Mouse (Mus musculus) neural tube, embryonic 14.5 days (tissue): ENCODE measurements around the gene Cnot11. TPM values are rescaled to one million over a fixed set of nuclear protein-coding genes. Genes with fewer than 3 reads are reported as not detected.
A peak's percentile ranks its signal among the peaks of the same experiment; 100 is the strongest.

Experiments used
- ATAC-seq: fragments of 200-750 bp; cut with Nextera tagmentation; 2 replicates; pipeline ENCODE4 v1.8.0; 2017; ENCODE audit warnings: low read depth, mild to moderate bottlenecking, moderate TSS enrichment, moderate library complexity
- H3K27ac ChIP-seq: fragments of 300-500 bp; sonication (generic); 2 replicates; pipeline ENCODE4 v1.5.1; 2014; ENCODE audit warnings: low read depth, mild to moderate bottlenecking, control low read depth, low read length, moderate library complexity, mixed read lengths
- H3K27me3 ChIP-seq: fragments of 300-500 bp; sonication (generic); 2 replicates; pipeline ENCODE4 v1.6.1; 2014; ENCODE audit warnings: low read length; ENCODE audit not compliant: control insufficient read depth, insufficient read depth
- H3K36me3 ChIP-seq: fragments of 300-500 bp; sonication (generic); 2 replicates; pipeline ENCODE4 v1.6.1; 2014; ENCODE audit warnings: low read length, mixed read lengths; ENCODE audit not compliant: control insufficient read depth, insufficient read depth
- H3K4me1 ChIP-seq: fragments of 300-500 bp; sonication (generic); 2 replicates; pipeline ENCODE4 v1.6.1; 2014; ENCODE audit warnings: low read length; ENCODE audit not compliant: control insufficient read depth, insufficient read depth
- H3K4me2 ChIP-seq: fragments of 300-500 bp; sonication (generic); 2 replicates; pipeline ENCODE4 v1.6.1; 2014; ENCODE audit warnings: mild to moderate bottlenecking, low read depth, low read length, control low read depth
- H3K4me3 ChIP-seq: fragments of 300-500 bp; sonication (generic); 2 replicates; pipeline ENCODE4 v1.5.1; 2014; ENCODE audit warnings: low read depth, low read length, control low read depth, mixed read lengths
- H3K9ac ChIP-seq: fragments of 300-500 bp; sonication (generic); replicated peaks from 2 replicates; pipeline ENCODE4 v1.6.1; 2014; ENCODE audit warnings: low read depth, mild to moderate bottlenecking, control low read depth, low read length, mixed read lengths
- H3K9me3 ChIP-seq: fragments of 300-500 bp; sonication (generic); 2 replicates; pipeline ENCODE4 v1.6.1; 2016; ENCODE audit warnings: low read length; ENCODE audit not compliant: control insufficient read depth
- WGBS: fragments of 180-500 bp; shearing (Covaris S2); extraction: QIAGEN DNeasy Blood & Tissue Kit; methylation state at CpG from one replicate; pipeline ENCODE4 v1.1.7; 2014; 5-methylcytosine and 5-hydroxymethylcytosine counted together
- polyA plus RNA-seq: library from polyadenylated mRNA; unstranded; fragments of >200 nt; fragmentation: Nextera tagmentation; extraction: Ambion mirVana; gene quantifications from 2 replicates; pipeline ENCODE4 v1.2.1, GENCODE M21; 2014

The Cnot11 gene
- polyA plus RNA-seq = 17.1 and 19.9 TPM in 2 replicates

GRCm38 (mm10) chr1:39534831-39535230 is at the start of gene Cnot11:
Gene Cnot11 (plus strand): TSS chr1:39534992.
- no peak for ATAC-seq
- WGBS = 44% methylated on average over 13 of the region's 13 CpGs
- Histone ChIP-seq H3K9me3 (no peaks in the 10 kb centered on the region), H3K9ac (peak within 1 kb of the TSS; percentile 93), H3K4me3 (peak within 1 kb of the TSS; percentile 96), H3K4me2 (peak within 1 kb of the TSS; percentile 63), H3K27ac (peak within 1 kb of the TSS; percentile 91), H3K4me1 (peaks cover 14% of the 10 kb centered on the region), H3K27me3 (no peaks in the 10 kb centered on the region), H3K36me3 (peaks cover 19% of the 10 kb centered on the region)

DNA sequence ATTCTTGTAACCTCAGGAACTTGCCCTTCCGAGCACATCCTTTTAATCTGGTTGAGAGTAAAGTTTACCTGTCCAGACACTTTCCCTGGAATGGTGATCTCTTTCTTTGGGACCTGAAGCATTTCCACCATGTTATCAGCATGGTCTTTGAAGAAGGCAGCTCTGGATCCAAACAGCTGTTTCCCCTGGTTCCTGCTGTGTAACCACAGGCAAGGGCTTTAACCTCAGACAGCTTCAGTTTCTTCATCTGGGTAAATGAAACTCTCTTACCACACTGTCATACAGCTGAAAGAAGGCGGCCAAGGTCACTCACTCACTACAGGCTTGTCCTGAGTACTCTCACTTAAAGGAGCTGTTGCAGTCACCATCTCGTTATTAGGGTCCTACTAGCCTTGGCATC is 47.4 kb upstream of the Cnot11 start:
- Histone ChIP-seq H3K9me3 (no peaks in the 10 kb centered on the region), H3K27me3 (no peaks in the 10 kb centered on the region), H3K4me3 (no peak overlapping the region), H3K4me1 (no peaks in the 10 kb centered on the region), H3K4me2 (no peak overlapping the region), H3K36me3 (no peaks in the 10 kb centered on the region), H3K9ac (no peak overlapping the region), H3K27ac (no peak overlapping the region)
- no peak for ATAC-seq
- 88% methylated on average over 3 of the region's 3 CpGs for WGBS

DNA sequence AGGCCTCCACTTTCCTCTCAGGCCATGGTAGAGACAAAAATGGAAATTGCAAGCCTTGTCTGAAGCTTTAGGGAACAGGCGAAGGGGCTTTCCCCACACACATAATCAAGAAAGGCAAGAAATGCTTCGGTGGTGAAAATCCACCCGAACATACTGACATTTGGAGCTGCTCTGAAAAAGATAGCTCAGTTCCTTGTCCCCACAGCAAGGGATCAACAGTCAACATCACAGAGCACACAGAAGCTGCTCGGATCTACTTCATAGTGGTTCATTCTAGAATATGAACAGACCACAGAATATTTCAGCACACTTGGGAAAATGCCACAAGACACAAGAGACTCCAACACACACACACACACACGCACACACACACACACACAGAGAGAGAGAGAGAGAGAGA is 41.6 kb upstream of the Cnot11 start:
- H3K4me1 ChIP-seq = no peaks in the 10 kb centered on the region
- H3K9me3 ChIP-seq = no peaks in the 10 kb centered on the region
- WGBS = 91% methylated on average over 5 of the region's 5 CpGs
- no peak for ATAC-seq
- H3K9ac ChIP-seq = no peak overlapping the region
- H3K36me3 ChIP-seq = no peaks in the 10 kb centered on the region
- H3K4me3 ChIP-seq = no peak overlapping the region
- no peak overlapping the region for H3K4me2 ChIP-seq
- no peak overlapping the region for H3K27ac ChIP-seq
- no peaks in the 10 kb centered on the region for H3K27me3 ChIP-seq

DNA sequence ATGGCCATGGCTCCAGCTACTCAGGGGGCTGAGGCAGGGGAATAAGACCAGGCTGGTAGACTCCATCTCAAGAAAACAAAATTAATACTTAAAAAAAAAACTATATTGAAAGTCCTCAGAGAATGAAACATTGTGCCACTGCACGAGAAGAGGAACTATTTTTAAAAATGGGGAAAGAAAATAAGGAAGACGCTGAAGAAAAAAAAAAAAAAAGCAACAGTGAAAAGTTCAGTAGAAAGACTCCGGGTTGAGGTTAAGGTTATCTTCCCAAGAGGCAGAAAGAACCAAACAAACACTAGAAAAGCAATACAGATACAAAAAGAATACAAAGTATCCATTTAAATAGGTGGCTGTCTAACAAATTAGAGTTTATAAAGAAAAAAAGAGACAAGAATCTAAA is 41.1 kb upstream of the Cnot11 start:
- Histone ChIP-seq H3K4me2 (no peak overlapping the region), H3K9ac (no peak overlapping the region), H3K27ac (no peak overlapping the region), H3K9me3 (no peaks in the 10 kb centered on the region), H3K36me3 (no peaks in the 10 kb centered on the region), H3K4me3 (no peak overlapping the region), H3K4me1 (no peaks in the 10 kb centered on the region), H3K27me3 (no peaks in the 10 kb centered on the region)
- no peak for ATAC-seq
- WGBS = 89% methylated on average over 3 of the region's 3 CpGs

DNA sequence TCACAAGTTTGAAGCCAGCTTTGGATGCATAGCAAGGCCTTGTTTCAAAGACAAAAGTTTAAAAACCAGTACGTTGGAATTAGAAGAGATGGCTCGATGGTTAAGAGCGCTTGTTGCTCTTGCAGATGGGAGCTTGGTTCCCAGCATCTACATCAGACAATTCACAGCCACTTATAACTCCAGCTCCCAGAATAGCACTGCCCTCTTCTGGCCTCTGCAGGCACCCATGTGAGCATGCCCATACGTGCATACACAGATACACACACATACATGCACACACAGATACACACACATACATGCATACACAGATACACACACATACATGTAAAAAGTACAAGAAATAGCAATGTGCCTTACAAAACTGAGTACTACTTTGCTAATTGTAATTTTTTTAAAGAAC is 37.8 kb upstream of the Cnot11 start:
- no peaks in the 10 kb centered on the region for H3K36me3 ChIP-seq
- 96% methylated on average over 4 of the region's 4 CpGs for WGBS
- H3K27me3 ChIP-seq = no peaks in the 10 kb centered on the region
- no peak overlapping the region for H3K27ac ChIP-seq
- no peaks in the 10 kb centered on the region for H3K4me1 ChIP-seq
- H3K4me3 ChIP-seq = no peak overlapping the region
- no peak for ATAC-seq
- H3K9me3 ChIP-seq = no peaks in the 10 kb centered on the region
- H3K4me2 ChIP-seq = no peak overlapping the region
- no peak overlapping the region for H3K9ac ChIP-seq

DNA sequence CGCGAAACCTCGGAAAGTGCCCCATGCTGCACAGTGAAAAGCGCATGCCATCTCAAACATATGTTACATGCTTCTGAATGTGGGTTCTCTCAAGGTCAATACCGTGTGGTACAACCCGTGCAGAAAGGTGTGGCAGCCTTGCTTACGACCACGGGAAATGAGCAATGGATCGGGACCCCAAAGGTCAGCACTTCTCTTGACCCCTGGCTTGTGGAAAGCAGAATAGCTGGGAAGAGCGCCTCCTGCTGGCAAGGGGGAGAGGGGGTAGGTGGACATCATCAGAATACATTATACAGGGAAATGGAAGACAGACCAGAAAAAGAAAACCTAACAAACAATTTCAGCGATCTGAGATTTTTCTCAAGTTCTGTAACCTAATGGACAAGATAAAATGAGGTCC is 37.0 kb upstream of the Cnot11 start:
- Histone ChIP-seq H3K27ac (no peak overlapping the region), H3K4me2 (no peak overlapping the region), H3K9me3 (no peaks in the 10 kb centered on the region), H3K4me1 (no peaks in the 10 kb centered on the region), H3K9ac (no peak overlapping the region), H3K27me3 (no peaks in the 10 kb centered on the region), H3K36me3 (no peaks in the 10 kb centered on the region), H3K4me3 (no peak overlapping the region)
- ATAC-seq = no peak
- WGBS = 86% methylated on average over 11 of the region's 11 CpGs

DNA sequence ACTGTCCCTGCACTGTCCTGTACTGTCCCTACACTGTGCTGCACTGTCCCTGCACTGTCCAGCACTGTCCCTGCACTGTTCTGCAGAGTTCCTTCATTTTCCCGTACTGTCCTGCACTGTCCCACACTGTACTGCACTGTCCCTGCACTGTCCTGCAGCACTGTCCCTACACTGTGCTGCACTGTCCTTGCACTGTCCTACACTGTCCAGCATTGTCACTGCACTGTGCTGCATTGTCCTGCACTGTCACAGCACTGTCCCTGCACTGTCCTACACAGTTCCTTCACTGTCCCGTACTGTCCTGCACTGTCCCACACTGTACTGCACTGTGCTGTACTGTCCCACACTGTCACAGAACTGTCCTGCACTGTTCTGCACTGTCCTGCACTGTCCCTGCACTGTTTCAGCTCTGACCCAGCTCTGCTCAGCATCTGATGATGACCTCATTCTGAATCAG is 35.3 kb upstream of the Cnot11 start:
- Histone ChIP-seq H3K36me3 (no peaks in the 10 kb centered on the region), H3K27me3 (no peaks in the 10 kb centered on the region), H3K9ac (no peak overlapping the region), H3K27ac (no peak overlapping the region), H3K4me1 (no peaks in the 10 kb centered on the region), H3K4me3 (no peak overlapping the region), H3K9me3 (no peaks in the 10 kb centered on the region), H3K4me2 (no peak overlapping the region)
- peak; percentile 46; the same call in 1 of the 2 replicates for ATAC-seq
- WGBS = 89% methylated on average over 2 of the region's 2 CpGs

DNA sequence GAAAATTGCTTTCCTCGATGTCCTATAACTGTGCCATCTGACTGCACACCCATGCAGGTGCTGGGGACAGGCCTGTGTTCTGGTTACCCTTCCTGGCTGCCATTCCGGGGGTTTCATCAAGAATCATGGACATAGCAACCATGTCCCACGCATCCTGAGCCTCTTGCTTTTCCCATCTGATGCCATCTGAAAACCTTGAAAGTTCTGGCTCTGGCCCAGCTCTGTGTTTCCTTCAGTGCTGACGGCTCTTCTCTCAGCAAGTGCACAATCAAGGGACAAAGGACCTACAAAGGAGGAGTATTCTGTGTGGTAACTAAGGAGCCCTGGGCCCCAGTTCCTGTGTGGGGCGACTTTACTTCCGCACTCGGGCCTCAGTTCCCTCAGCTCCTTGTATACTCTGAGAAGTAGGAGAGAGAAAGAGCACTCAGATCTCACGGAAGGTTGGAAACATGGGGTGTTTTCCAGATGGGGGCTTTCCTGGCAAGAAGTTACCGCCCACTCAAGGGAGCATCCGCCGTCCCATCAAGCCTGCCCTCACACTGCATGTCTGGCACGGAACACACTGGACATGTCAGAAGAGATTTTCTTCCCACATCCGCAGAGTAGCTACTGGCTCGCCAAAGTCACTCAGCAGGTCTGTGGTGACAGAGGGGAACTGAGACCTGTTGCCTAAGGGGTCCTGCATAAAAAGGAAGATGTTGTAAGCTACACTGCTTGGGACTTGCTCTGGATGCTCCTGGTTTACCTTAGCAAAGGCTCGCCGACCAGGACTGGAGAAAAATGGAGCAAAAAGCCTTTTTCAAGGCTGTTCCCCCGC is 31.8 kb upstream of the Cnot11 start:
- H3K27me3 ChIP-seq = no peaks in the 10 kb centered on the region

GRCm38 (mm10) chr1:39504261-39504660 is 30.5 kb upstream of the Cnot11 start:
- no peaks in the 10 kb centered on the region for H3K9me3 ChIP-seq
- no peak overlapping the region for H3K27ac ChIP-seq
- H3K4me2 ChIP-seq = no peak overlapping the region
- WGBS = 8% methylated on average over 1 of the region's 1 CpGs
- no peaks in the 10 kb centered on the region for H3K36me3 ChIP-seq
- ATAC-seq = no peak
- no peak overlapping the region for H3K9ac ChIP-seq
- no peaks in the 10 kb centered on the region for H3K4me1 ChIP-seq
- H3K4me3 ChIP-seq = no peak overlapping the region
- H3K27me3 ChIP-seq = no peaks in the 10 kb centered on the region

More for the DNA sequence above, 31.8 kb upstream of the Cnot11 start:
- Histone ChIP-seq H3K4me3 (no peak overlapping the region), H3K9me3 (no peaks in the 10 kb centered on the region), H3K4me2 (no peak overlapping the region), H3K27ac (no peak overlapping the region), H3K36me3 (no peaks in the 10 kb centered on the region), H3K9ac (no peak overlapping the region), H3K4me1 (no peaks in the 10 kb centered on the region)
- ATAC-seq = no peak
- WGBS = 82% methylated on average over 17 of the region's 17 CpGs
